Mouse (Mus musculus): ENCODE results near the gene Gm45521.

The Gm45521 gene

GRCm38 (mm10) chr14:7957049-7957448 is at the start of gene Gm45521:
Gene Gm45521 (plus strand): TSS chr14:7957288.
- no peak for DNase-seq (ENCODE audit: low spot score)

- no peak for DNase-seq (ENCODE audit: low spot score)
These were observed 47.6 kb upstream of the Gm45521 start for GRCm38 (mm10) chr14:7909472-7909871.

DNA sequence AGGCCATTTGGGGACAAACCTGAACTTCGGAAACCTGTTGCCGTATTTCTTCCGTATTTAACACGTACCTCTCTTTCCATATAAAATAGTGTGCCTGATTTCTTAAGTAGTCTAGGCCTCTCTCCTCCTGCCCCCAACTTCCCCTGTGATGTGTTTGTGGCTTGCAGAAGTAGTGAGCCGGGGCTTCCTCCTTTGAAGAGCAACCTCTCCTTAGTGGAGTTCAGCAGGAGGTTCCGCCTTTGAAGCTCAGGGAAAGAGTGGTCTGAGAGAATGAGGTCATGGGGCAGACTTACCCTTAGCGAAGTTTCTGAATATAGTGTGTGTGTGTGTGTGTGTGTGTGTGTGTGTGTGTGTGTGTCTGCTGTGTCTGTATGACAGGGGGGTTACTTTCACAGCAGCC is 43.2 kb upstream of the Gm45521 start:
- DNase-seq (ENCODE audit: low spot score) = no peak

DNA sequence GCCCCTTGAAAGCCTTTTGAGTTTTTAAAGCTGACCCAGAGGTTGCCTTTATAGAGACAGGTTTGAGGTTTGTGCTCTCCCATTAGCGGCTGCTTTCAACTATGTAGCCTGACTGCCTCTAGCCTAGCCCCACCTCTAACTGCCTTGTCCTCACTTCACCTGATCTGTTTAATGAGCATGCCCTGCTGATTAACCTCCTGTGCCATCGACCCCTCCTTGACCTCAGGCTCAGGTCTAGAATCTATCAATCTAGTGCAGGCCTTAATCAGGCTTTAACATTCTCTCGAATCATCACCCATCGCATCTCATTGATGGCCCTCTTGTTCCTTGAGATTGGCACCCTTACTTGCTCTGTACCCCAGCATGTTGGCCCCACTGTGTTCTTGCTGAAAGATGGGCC is 42.6 kb upstream of the Gm45521 start:
- DNase-seq (ENCODE audit: low spot score) = no peak

GRCm38 (mm10) chr14:7918150-7918991 is 38.7 kb upstream of the Gm45521 start:
- no peak for DNase-seq (ENCODE audit: low spot score)

DNA sequence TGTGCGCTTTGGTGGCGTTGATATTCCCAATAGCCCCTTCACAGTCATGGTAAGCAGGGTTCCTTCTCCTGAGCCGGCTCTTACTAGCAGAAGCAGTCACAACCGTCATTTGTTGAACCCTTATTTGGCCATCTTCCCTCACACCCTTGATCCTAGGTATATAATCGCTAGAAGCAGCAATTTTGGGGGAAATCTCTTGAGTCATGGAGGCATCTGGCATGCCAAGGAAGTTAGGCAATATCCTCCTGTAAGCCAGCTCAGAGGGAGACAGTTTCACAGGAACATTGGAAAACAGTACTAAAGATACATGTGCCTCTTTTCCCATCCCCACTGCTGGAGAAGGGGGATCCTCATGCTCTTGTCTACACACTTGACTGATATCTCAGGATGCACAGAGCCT is 37.8 kb upstream of the Gm45521 start:
- no peak for DNase-seq (ENCODE audit: low spot score)

GRCm38 (mm10) chr14:7919921-7920320 is 37.2 kb upstream of the Gm45521 start:
- no peak for DNase-seq (ENCODE audit: low spot score)

GRCm38 (mm10) chr14:7921459-7921858 is 35.6 kb upstream of the Gm45521 start:
- DNase-seq (ENCODE audit: low spot score) = no peak

DNA sequence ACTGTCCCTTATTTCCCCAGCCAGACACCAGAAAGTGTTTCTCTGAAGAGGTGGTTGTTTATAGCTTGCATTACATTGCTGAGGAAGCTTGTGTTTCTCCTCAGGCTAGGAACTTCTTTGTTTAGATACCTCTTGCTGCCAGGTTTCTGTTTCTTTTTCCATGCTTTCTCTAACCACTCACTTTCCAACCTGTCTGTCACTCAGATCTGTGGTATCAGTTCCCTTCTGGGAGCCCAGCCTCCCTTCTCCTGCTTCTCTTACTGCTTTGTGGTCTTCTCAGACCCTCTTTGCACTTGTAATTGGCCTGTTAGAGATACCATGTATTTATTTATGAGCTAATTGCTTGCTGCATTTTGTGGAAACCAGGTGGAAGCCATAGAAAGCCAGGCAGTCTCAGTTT is 33.5 kb upstream of the Gm45521 start:
- no peak for DNase-seq (ENCODE audit: low spot score)

DNA sequence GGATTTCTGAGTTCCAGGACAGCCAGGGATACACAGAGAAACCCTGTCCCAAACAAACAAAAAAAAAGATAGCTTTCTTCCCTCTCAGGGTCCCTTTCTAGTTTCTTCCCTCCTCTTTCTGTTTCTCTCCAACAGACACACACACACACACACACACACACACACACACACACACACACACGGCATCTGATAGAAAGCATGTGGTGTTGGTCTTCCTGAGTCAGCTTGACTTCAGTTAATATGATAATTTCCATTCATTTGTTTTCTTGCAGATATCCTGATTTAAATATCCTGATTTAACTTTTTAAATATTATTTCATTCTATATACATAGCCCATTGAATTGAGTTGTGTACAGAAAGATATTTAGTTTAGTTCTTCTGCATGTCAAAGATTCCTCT is 28.7 kb upstream of the Gm45521 start:
- DNase-seq (ENCODE audit: low spot score) = no peak

DNA sequence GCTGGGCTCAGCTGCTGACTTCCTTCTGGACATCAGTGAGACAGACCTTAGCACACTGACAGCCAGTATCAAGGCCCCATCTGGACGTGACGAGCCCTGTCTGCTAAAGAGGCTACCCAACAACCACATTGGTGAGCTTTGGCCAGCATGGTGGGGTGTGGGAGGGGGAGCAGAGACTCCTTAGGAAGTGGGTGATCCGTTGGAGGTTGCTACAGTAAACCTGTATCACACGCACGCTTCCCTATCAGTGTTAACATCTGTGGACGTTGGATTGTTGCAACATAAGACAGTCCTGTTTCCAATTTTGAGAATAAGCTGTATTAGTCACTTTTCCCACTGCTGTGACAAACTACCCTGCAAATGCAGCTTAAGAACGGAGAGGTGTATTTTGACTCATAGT is 28.1 kb upstream of the Gm45521 start:
- DNase-seq (ENCODE audit: low spot score) = no peak

GRCm38 (mm10) chr14:7932151-7932550 is 24.9 kb upstream of the Gm45521 start:
- DNase-seq (ENCODE audit: low spot score) = no peak

DNA sequence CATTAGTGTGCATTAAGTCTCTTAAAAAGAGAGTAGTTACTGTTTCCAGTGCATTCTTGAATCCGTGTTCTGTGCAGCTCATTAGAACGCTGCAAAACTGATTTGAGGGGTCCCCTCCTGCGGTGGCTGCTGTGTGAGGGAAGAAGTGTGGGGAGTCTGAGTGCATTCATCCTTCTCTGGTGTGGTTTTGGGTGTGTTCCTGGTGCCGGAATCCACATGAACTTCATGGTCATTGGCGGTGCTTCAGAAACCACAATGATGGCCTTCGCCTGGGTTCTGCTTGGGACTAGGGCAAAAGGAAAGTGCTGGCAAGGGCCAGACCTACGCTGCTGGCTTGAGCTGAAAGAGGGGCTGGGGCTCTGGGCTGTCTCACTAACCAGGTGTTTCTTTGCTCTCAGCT is 22.9 kb upstream of the Gm45521 start:
- no peak for DNase-seq (ENCODE audit: low spot score)

- DNase-seq (ENCODE audit: low spot score) = no peak
These were observed 19.9 kb upstream of the Gm45521 start for GRCm38 (mm10) chr14:7937052-7937630.

GRCm38 (mm10) chr14:7938809-7939784 is 18.0 kb upstream of the Gm45521 start:
- no peak for DNase-seq (ENCODE audit: low spot score)

- no peak for DNase-seq (ENCODE audit: low spot score)
These were observed 15.7 kb upstream of the Gm45521 start for GRCm38 (mm10) chr14:7941413-7941812.

- no peak for DNase-seq (ENCODE audit: low spot score)
These were observed 13.8 kb upstream of the Gm45521 start for GRCm38 (mm10) chr14:7943101-7943800.

DNA sequence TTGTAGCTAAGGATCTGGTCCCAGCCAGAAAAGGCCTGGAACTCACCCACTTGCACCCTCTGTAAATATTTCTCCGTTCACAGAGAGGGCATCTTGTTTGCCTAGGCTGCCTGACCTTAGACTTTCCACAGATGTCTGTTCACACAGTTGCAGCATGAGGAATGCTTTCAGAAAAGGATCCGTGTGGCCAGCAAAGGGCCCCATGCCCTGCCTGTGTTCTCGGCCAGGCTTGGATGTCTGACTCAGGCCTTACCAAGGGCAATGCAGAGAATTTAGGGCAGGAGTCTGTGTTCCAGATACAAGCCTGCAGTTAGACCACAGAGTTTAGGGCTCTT is 13.3 kb upstream of the Gm45521 start:
- DNase-seq (ENCODE audit: low spot score) = no peak

- no peak for DNase-seq (ENCODE audit: low spot score)
These were observed 12.6 kb upstream of the Gm45521 start for GRCm38 (mm10) chr14:7944349-7945039.

- DNase-seq (ENCODE audit: low spot score) = no peak
These were observed 11.8 kb upstream of the Gm45521 start for GRCm38 (mm10) chr14:7945261-7945660.

- DNase-seq (ENCODE audit: low spot score) = no peak
These were observed 5.9 kb upstream of the Gm45521 start for GRCm38 (mm10) chr14:7951234-7951633.
